Mouse (Mus musculus) subcutaneous adipose tissue, adult 2 months (tissue): Measurements from ENCODE around the gene Zfp512. TPM values are rescaled to one million over a fixed set of nuclear protein-coding genes. Genes with fewer than 3 reads are reported as not detected.

Experiments used
- polyA plus RNA-seq: library from polyadenylated mRNA; depleted of rRNA; stranded (reverse); fragments of >200 nt; gene quantifications from 2 replicates; pipeline ENCODE4 v1.2.3, GENCODE M21; 2012; ENCODE audit warnings: low replicate concordance; rRNA removed

Zfp512 gene
- 12.3 and 19.9 TPM in 2 replicates for polyA plus RNA-seq

DNA sequence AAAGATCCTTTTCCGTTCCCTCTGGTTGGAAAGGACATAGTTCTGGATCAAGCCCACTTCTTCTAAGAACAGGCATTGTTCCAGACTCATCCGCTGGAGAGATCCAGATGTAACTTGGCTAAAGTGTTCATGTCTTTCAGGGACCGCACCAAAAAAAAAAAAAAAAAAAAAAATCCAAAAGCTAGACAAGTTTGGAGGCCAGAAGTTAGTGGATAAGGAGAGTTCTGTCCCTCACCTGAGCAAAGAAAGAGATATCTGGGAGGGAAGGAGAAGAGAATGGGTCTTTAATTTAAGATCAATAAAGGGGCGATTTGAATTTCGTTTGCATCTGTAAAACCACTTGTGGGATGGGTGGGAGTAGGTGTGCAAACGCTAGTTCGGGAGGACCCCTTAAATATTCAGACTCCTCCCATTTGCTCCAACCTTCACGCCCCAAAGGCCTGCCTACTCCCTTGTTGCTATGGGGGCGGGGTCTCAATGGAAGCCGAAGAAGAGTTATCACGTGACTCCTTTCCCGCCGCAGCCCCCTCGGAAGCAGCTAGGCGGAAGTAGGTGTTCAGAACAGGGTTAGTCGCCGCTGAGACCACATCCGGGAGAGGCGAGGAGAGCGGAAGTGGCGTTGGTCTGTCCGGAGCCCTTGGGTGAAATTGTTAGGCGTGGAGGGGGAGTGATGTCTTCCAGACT is at the start of gene Zfp512:
Gene Zfp512, plus strand, starts transcription at position 554 of the 684 bp plus-strand sequence.

DNA sequence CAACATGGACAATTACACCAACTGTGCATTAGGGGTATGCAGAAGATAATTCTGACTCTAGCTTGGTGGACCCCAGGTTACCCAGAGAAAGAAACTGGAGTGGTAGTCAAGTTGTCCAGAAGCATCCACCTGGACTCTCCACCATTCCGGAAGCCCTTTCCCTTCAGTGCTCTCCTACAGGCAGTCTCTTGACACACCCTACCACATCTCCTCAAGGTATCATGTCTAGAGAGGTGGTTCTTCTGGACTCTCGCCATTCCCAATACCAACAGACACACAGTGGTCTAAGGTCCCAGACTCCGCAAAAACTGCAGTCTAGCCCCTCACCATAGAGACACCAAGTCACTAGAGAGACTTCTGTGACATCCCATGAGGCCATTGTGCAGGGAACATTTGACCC is 33.2 kb downstream of the Zfp512 start, which contains the start of gene 4930548H24Rik:
Gene 4930548H24Rik, plus strand, starts transcription at position 301 of the 400 bp plus-strand sequence.

DNA sequence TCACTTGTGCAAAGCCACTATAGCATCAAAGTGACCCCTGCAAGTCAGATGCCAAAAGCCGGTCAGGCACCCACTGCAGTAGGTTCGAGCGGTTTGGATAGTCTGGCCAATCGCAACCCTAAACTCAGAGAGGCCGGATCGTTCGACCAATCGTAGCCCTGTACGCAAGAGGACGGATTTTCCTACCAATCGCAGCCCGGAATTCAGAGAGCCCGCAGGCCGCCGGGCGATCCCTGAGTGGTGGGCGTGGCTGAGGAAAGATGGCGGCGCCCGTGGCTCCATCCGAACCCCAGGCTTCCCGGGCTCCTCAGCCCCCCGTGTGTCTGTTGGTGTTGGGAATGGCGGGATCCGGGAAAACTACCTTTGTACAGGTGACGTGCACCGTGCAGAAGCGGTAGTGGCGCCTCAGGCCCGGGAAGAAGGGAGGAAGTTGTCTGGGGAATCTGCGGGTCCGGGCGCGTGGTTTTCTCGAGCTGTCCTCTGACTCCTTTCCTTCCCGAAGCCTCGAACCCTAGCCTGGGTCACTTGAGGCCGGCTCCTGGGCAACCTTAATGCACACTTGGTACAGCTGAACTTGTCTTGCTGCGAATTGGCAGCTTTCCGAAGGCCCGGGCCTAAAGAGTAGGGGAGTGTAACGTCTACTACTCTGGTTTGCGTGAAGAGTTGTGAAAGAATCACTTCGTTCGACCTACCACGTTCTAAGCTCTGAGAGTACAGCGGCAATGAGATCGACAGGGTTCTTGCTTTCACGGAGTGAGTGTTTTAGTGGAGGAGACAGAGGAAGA is 42.5 kb downstream of the Zfp512 start, which contains the start of gene Gpn1:
Gene Gpn1, plus strand, starts transcription at position 229 of the 785 bp plus-strand sequence.

DNA sequence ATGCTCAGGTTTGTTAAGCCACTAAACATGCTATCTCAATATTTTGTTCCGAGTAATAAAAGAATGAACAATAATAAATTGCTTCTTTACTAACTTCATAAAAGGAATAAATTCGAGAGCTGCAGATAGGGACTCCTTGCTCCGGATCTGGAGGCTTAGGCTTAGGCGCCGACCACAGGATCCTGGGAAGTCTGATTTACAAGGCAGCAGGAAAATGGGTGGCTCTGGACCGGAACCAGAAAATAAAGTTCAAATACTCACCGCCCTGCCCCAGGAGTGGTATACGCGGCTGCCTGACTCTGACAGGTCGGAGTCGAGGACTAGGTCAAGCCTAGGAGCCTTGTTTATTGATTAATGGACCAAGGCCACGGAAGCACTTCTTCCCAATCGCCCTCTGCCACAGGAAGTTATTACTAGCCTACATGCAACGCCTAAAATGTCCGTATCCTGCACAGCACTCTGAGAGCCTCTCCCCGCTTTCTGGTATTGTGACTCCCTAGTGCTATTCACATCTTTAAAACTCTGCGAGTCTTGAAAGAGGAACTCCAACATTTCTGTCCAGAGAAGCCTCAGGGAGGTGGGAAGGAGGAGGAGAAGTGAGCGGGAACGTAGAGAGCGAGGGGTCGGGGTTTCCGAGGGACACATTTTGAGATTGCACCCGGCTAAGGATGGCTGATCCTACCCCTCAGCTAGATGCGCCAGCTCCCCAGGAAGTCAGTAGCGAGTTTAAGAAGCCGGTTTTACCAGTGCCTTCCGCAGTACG is 74.3 kb downstream of the Zfp512 start, which contains the start of gene Slc4a1ap:
Gene Slc4a1ap, plus strand, starts transcription at position 642 of the 763 bp plus-strand sequence.

DNA sequence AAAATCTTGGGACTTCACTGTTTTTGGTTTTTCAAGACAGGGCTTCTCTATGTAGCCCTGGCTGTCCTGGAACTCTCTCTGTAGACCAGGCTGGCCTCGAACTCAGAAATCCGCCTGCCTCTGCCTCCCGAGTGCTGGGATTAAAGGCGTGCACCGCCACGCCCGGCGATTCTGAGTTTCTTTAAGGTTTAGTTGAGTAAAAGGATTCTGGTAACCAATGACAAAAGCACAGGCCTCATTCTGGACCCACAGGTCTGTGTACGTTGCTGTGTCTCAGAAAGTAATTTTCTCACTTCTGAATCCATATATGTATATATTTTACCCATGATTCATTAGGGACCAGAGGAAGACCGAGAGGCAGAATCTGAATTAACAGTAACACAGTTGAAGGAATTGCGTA is 75.5 kb downstream of the Zfp512 start, which contains the start of gene Supt7l:
Gene Supt7l, minus strand, starts transcription at position 101 of the 400 bp plus-strand sequence.

Other genes with a start within 250 kb of the Zfp512 start
- 30.0 and 90.9 TPM in 2 replicates for gene Ppm1g, start 231.7 kb upstream of the Zfp512 start, polyA plus RNA-seq
- gene Nrbp1, start 211.6 kb upstream of the Zfp512 start, polyA plus RNA-seq = 140 and 206 TPM in 2 replicates
- gene Gm9970, start 211.2 kb upstream of the Zfp512 start, polyA plus RNA-seq = 0.27 and 0.57 TPM in 2 replicates
- 9.7 and 58.7 TPM in 2 replicates for gene Krtcap3, start 200.7 kb upstream of the Zfp512 start, polyA plus RNA-seq
- 40.7 and 63.3 TPM in 2 replicates for gene Ift172, start 161.3 kb upstream of the Zfp512 start, polyA plus RNA-seq
- 7.7 and 46.5 TPM in 2 replicates for gene Fndc4, start 156.4 kb upstream of the Zfp512 start, polyA plus RNA-seq
- 0.21 and 0.28 TPM in 2 replicates for gene Gckr, start 155.0 kb upstream of the Zfp512 start, polyA plus RNA-seq
- 0.09 TPM in 1 of 2 replicates, not detected in the other for gene 4930548H24Rik, start 33.3 kb downstream of the Zfp512 start, polyA plus RNA-seq
- gene Gpn1, start 42.3 kb downstream of the Zfp512 start, polyA plus RNA-seq = 13.5 and 22.9 TPM in 2 replicates
- 13.4 and 18.6 TPM in 2 replicates for gene Slc4a1ap, start 74.6 kb downstream of the Zfp512 start, polyA plus RNA-seq
- 17.4 and 20.7 TPM in 2 replicates for gene Supt7l, start 75.4 kb downstream of the Zfp512 start, polyA plus RNA-seq
- 29.5 and 31.3 TPM in 2 replicates for gene Mrpl33, start 144.5 kb downstream of the Zfp512 start, polyA plus RNA-seq
- gene Rbks, start 245.2 kb downstream of the Zfp512 start, polyA plus RNA-seq = 3.9 and 5.9 TPM in 2 replicates
- gene Babam2, start 245.3 kb downstream of the Zfp512 start, polyA plus RNA-seq = 43.9 and 60.4 TPM in 2 replicates